Mouse (Mus musculus): ENCODE results near the gene Rab34. TPM values are rescaled to one million over a fixed set of nuclear protein-coding genes. Genes with fewer than 3 reads are reported as not detected.
A peak's percentile ranks its signal among the peaks of the same experiment; 100 is the strongest.

The Rab34 gene
- total and polyA plus RNA-seq, 3 experiments = 8.2 to 17.2 (median 9.8) TPM

GRCm38 (mm10) chr11:78179438-78179999, 8.7 kb upstream of the Rab34 start:
- no peak overlapping the region for H3K9ac ChIP-seq (ENCODE audit: low read depth, low read length)
- no peaks in the 10 kb centered on the region for H3K27me3 ChIP-seq (ENCODE audit: control insufficient read depth, insufficient read depth, low read length)
- H3K79me2 ChIP-seq (replicated peaks; ENCODE audit: control insufficient read depth, insufficient read depth, low read length) = no peaks in the 10 kb centered on the region
- no peak overlapping the region; the same call in 1 of the 2 replicates for H3K4me3 ChIP-seq
- 48% methylated on average over 8 of the region's 8 CpGs for WGBS
- TF ChIP-seq EP300 (IDR thresholded peaks at IDR 0.05; ENCODE audit: insufficient read depth, low read depth, low read length) (no peak), CTCF (IDR thresholded peaks at IDR 0.05) (no peak), POLR2A (IDR thresholded peaks at IDR 0.05; ENCODE audit: insufficient read depth, low read depth, low read length) (no peak)
- peaks cover 11% of the 10 kb centered on the region for H3K36me3 ChIP-seq (ENCODE audit: control insufficient read depth, insufficient read depth, low read length)
- H3K4me1 ChIP-seq (ENCODE audit: control insufficient read depth, insufficient read depth, low read length) = peaks cover 3% of the 10 kb centered on the region
- DNase-seq = no peak
- intact Hi-C loops (cut with DNase I) = no loop called here
- no peak overlapping the region; the same call in 1 of the 2 replicates for H3K27ac ChIP-seq

- H3K4me3 ChIP-seq = no peak overlapping the region
- 73% methylated on average over 6 of the region's 6 CpGs for WGBS
- no peak for DNase-seq
- intact Hi-C loops (cut with DNase I) = no loop called here
- no peak overlapping the region for H3K27ac ChIP-seq
- TF ChIP-seq POLR2A (IDR thresholded peaks at IDR 0.05; ENCODE audit: insufficient read depth, low read depth, low read length) (no peak; the same call in 1 of the 2 replicates), EP300 (IDR thresholded peaks at IDR 0.05; ENCODE audit: insufficient read depth, low read depth, low read length) (no peak), CTCF (IDR thresholded peaks at IDR 0.05) (no peak)
- peaks cover 3% of the 10 kb centered on the region for H3K4me1 ChIP-seq (ENCODE audit: control insufficient read depth, insufficient read depth, low read length)
- no peak overlapping the region for H3K9ac ChIP-seq (ENCODE audit: low read depth, low read length)
- H3K79me2 ChIP-seq (replicated peaks; ENCODE audit: control insufficient read depth, insufficient read depth, low read length) = no peaks in the 10 kb centered on the region
- peaks cover 11% of the 10 kb centered on the region for H3K36me3 ChIP-seq (ENCODE audit: control insufficient read depth, insufficient read depth, low read length)
- no peaks in the 10 kb centered on the region for H3K27me3 ChIP-seq (ENCODE audit: control insufficient read depth, insufficient read depth, low read length)
Measured at GRCm38 (mm10) chr11:78180081-78180761, 8.0 kb upstream of the Rab34 start.

- no peak for TF ChIP-seq CTCF (IDR thresholded peaks at IDR 0.05)
- no peak for TF ChIP-seq POLR2A (IDR thresholded peaks at IDR 0.05; ENCODE audit: insufficient read depth, low read depth, low read length)
- TF ChIP-seq EP300 (IDR thresholded peaks at IDR 0.05; ENCODE audit: insufficient read depth, low read depth, low read length) = no peak
- 44% methylated on average over 2 of the region's 2 CpGs for WGBS
- Histone ChIP-seq H3K27ac (no peak overlapping the region), H3K4me3 (no peak overlapping the region), H3K79me2 (replicated peaks; ENCODE audit: control insufficient read depth, insufficient read depth, low read length) (no peaks in the 10 kb centered on the region), H3K9ac (ENCODE audit: low read depth, low read length) (no peak overlapping the region), H3K4me1 (ENCODE audit: control insufficient read depth, insufficient read depth, low read length) (peaks cover 1% of the 10 kb centered on the region), H3K27me3 (ENCODE audit: control insufficient read depth, insufficient read depth, low read length) (no peaks in the 10 kb centered on the region), H3K36me3 (ENCODE audit: control insufficient read depth, insufficient read depth, low read length) (peaks cover 11% of the 10 kb centered on the region)
- no peak for DNase-seq
- intact Hi-C loops (cut with DNase I) = no loop called here
Measured at GRCm38 (mm10) chr11:78181830-78182357, 6.3 kb upstream of the Rab34 start.

GRCm38 (mm10) chr11:78182450-78182849, 5.8 kb upstream of the Rab34 start:
- Histone ChIP-seq H3K9ac (ENCODE audit: low read depth, low read length) (no peak overlapping the region; the same call in 1 of the 2 replicates), H3K27ac (no peak overlapping the region), H3K79me2 (replicated peaks; ENCODE audit: control insufficient read depth, insufficient read depth, low read length) (no peaks in the 10 kb centered on the region), H3K36me3 (ENCODE audit: control insufficient read depth, insufficient read depth, low read length) (peaks cover 11% of the 10 kb centered on the region), H3K4me3 (peak overlapping the region; percentile 96), H3K4me1 (ENCODE audit: control insufficient read depth, insufficient read depth, low read length) (peaks cover 1% of the 10 kb centered on the region), H3K27me3 (ENCODE audit: control insufficient read depth, insufficient read depth, low read length) (no peaks in the 10 kb centered on the region)
- DNase-seq = no peak
- TF ChIP-seq EP300 (IDR thresholded peaks at IDR 0.05; ENCODE audit: insufficient read depth, low read depth, low read length) (no peak), CTCF (IDR thresholded peaks at IDR 0.05) (no peak), POLR2A (IDR thresholded peaks at IDR 0.05; ENCODE audit: insufficient read depth, low read depth, low read length) (no peak)
- intact Hi-C loops (cut with DNase I) = no loop called here
- 4% methylated on average over 7 of the region's 7 CpGs for WGBS

GRCm38 (mm10) chr11:78182961-78183844, 5.0 kb upstream of the Rab34 start, which contains the start of gene Rpl23a:
Gene Rpl23a (minus strand): TSS chr11:78183584.
- TF ChIP-seq EP300 (IDR thresholded peaks at IDR 0.05; ENCODE audit: insufficient read depth, low read depth, low read length) (peak; percentile 57; the same call in 1 of the 2 replicates), POLR2A (IDR thresholded peaks at IDR 0.05; ENCODE audit: insufficient read depth, low read depth, low read length) (peak; percentile 98), CTCF (IDR thresholded peaks at IDR 0.05) (peak; percentile 53)
- H3K27ac ChIP-seq = peak within 1 kb of the TSS; percentile 75
- under 1% methylated on average over 38 of the region's 38 CpGs for WGBS
- H3K36me3 ChIP-seq (ENCODE audit: control insufficient read depth, insufficient read depth, low read length) = peaks cover 11% of the 10 kb centered on the region
- H3K4me1 ChIP-seq (ENCODE audit: control insufficient read depth, insufficient read depth, low read length) = peaks cover 2% of the 10 kb centered on the region
- peak within 1 kb of the TSS; percentile 96 for H3K4me3 ChIP-seq
- no peaks in the 10 kb centered on the region for H3K27me3 ChIP-seq (ENCODE audit: control insufficient read depth, insufficient read depth, low read length)
- DNase-seq = peak; percentile 85 to 87
- H3K79me2 ChIP-seq (replicated peaks; ENCODE audit: control insufficient read depth, insufficient read depth, low read length) = no peaks in the 10 kb centered on the region
- H3K9ac ChIP-seq (ENCODE audit: low read depth, low read length) = peak within 1 kb of the TSS; percentile 78
- intact Hi-C loops (cut with DNase I) = no loop called here
